Mouse (Mus musculus) monocyte, adult 2 months (primary cell): ENCODE data around the gene Kctd11.
"Not testable (repeated sequence)": the region's sequence is repeated elsewhere in the genome, so short reads cannot be mapped to it uniquely, and the experiment has no call there.

ENCODE experiments used
- DNase-seq, 2 experiments: peaks; one replicate each; pipeline ENCODE4 v3.0.0; 2022; ENCODE audit warnings: low spot score in 2 of 2, low read depth in 1 of 2

Kctd11 gene

DNA sequence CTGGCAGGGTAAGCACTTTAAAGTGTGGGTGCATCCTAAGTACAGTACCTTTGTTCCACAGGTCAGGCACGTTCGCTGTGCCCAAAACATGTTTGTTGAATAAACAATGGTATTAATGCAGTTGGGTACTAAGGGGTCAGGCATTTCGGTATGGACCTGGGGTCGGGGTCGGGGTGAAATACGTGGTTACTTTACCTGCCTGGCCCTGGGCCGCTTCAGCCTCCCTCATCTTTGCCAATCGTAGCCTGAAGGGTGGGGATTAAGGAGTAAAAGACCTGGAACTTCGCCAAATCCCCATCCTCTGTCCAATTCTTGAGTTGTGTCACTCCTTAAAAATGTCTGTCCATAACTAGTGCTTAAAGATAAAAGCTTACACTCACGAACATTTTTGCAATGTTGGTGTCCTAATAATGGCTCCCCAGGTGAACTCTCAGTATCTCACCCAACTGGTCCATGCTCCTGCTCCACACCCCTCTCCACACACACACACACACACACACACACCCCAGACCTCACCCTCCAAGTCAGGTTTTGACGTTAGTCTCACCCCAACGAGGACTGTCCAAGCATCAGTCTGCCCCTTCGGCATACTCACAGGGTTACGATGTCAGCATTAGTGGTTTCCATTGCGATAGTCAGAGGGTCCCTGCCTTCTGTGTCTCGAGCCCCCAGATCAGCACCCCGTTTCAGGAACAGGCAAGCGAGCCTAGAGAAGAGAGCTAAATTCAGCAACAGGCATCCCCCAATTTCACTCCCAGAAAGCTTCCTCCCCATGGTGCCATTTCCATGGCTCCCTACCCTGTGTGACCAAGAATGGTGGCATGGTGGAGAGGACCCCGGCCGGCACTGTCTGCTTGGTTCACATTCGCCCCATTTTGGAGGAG is 823 bp upstream of the Kctd11 start:
- no peak for DNase-seq

DNA sequence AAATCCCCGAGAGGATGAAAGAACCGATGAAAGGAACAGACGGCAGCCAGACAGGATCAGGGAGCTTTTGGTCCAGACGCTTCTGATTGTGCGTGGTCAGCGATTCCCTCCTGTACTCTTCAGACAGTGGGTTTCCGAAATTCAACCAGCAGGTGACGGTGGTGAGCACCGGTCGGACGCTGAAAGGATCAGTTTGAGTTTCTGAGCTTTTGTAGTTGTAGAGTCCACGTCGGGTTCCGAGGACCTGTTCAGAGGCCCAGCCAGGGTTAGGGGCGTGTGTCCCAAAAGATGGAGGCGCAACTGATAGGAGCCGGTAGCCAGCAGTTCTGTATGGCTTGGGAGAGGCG is 727 bp downstream of the Kctd11 start:
- peak in 1 of 2 experiments; percentile 37 for DNase-seq

- no peak for DNase-seq
These were observed 1.5 kb downstream of the Kctd11 start for GRCm38 (mm10) chr11:69879711-69880110.

DNA sequence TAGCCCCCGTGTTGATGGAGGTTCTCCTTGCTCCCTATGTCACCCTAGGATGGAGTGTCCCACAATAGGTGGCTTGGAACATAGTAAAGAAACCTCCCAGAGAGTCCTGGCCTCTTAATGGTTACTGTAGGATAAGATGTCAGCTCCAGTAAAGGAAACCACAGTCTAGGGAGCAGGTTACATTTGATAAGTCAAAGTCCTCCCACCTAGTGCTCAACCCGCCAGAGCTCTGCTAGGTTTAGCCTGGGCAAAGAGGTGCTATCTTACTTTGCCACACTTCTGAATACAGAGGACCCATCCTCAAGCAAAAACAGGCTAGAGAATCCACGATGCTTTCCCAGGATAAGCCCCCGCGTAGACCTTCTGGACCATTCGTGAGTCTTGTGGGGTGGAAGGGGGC is 2.3 kb downstream of the Kctd11 start:
- no peak for DNase-seq

DNA sequence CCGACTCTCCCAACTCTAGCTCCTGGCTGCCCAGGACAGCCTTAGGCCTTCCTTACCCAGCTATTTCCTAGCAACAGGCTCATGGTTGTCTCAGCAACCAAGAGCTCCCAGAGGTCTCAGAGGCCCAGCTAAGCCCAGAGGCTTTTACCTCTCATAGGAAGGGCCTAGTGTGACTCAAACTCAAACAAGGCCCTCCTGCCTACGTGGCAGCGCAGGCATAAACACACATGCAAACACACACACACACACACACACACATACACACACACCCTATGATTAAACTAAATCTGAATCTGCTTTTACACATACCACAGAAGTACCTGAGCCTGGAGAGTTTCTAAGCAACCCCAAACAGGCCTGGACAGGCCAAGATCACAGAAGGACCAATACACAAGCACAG is 2.8 kb downstream of the Kctd11 start:
- no peak for DNase-seq

GRCm38 (mm10) chr11:69877878-69878277 is 3.3 kb downstream of the Kctd11 start, which contains the start of gene Tmem95:
Gene Tmem95, minus strand, starts transcription at chr11:69878018.
- no peak for DNase-seq

DNA sequence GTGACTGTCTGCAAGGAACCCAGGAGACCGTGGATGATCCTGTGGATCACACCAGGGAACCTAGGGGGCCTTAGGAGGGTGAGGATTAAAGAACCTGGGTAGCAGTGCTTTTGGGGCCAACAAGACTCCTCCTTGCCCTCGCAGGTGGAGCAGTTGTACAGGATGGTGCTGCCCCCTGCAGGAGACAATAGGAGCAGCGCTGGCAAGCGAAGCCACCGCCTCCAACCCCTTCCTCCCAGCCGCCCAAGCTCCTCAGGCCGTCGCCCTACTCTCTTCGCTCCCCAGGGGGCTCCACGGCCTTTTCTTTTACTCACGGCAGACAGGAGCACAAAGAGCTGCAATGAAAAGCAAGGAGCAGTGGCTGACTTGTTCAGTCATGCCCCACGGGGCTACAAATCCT is 4.3 kb downstream of the Kctd11 start:
- DNase-seq: peak; percentile 62 to 76

DNA sequence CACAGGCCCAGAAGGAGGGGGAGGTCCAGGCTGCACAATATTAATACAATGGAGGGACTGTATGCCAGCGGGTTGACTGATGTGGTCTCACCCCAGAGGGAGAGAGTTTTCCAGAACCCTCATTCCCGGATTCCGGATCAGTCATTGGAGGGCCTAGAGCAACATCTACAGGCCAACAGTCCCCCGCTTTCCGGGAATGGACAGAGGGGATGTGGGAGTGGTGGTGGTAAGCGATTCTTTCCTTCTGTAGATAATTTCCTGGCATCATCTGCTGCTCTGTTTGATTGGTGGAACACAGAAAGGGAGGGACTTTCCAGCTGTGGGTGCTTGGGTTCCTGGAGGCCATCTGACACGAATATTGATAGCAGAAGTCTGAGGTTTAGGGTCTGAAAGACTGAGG is 5.0 kb downstream of the Kctd11 start:
- no peak for DNase-seq

DNA sequence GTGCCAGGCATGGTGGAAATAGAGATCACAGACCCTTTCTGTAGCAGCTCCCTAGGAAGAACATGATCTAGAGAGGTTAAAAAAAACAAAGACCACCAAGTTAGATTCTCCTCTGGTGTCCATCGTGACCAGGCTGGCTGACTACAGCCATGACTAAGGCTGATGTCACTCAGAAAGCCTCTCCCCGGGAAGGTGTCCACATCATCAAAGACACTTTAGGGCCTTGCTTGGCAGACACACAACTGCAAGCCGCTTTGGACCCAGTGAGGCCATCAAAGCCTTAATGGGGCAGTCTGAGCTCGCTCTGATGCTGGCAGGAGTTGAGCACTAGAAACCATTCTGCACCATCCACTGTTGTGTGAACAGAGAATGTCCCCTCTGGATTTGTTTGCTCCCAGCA is 8.8 kb downstream of the Kctd11 start:
- DNase-seq: no peak

DNA sequence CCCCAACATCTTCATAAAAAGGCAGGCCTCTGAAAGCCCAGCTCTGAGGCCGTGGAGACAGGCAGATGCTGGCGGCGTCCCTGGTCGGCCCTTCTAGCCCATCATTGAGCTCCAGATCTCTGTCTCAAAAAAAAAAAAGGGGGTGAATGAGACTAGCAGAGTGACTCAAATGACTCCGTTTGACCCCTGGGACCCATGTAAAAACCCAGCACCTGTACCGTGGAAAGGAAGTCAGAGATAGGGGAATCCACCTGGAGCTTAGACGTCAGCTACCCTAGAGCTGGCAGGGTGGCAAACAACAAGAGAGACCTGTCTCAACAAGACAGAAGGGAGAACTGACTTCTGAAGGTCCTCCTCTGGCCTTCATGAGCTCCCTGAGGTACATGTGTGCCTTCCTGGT is 9.4 kb downstream of the Kctd11 start:
- no peak for DNase-seq

- DNase-seq: no peak
These were observed 10.7 kb downstream of the Kctd11 start for GRCm38 (mm10) chr11:69870289-69871069.

- no peak for DNase-seq
These were observed 13.9 kb downstream of the Kctd11 start for GRCm38 (mm10) chr11:69867335-69867734.

GRCm38 (mm10) chr11:69865561-69865960 is 15.6 kb downstream of the Kctd11 start:
- DNase-seq: no peak

GRCm38 (mm10) chr11:69864138-69864860 is 16.9 kb downstream of the Kctd11 start:
- DNase-seq: no peak

- not testable (repeated sequence) for DNase-seq
These were observed 17.5 kb downstream of the Kctd11 start for GRCm38 (mm10) chr11:69863729-69864128.

DNA sequence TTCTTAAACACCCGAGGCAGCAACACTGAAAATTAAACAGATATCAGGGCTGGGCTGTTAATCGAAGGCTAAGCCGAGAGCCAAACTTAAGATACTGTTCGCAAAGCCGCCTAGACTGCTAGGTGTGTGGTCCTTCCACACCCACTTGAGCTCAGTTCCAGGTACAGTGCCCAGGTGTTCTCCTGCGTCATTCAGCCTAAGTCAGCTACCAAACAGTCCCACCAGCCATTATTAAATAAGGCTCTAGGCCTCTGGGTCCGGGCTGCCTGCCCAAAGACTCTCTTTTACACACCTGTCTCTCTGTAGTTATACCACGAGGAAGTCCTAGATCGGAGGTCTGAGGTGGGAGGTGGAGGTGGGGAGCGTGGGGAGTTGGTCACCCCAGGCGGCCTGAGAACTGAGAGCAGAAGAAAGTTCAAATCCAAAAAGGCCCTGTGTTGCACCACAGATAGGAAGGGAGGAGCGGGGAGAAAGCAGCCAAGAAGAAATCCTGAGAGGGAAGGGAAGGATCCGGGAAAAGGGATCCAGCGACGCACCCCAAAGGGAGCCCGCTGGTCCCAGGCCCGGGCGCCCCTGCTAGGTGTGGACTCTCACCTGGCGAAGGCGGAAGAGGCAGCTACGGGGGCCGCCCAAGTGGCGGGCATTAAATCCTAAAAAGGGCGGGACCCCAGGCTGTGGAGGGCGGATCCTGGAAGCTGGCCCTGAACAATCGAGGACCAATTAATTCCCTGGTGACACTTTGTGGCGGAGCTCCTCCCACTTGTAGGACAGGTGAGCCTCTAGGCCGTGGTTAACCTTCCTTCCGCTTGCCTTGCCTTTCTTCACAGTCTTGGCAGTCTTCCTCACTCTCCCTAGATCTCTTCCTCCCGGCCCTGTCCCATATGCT is 22.9 kb downstream of the Kctd11 start, which contains the start of gene Tnk1:
Gene Tnk1 (minus strand): TSS at position 618 of the 886 bp plus-strand sequence.
- DNase-seq: no peak

DNA sequence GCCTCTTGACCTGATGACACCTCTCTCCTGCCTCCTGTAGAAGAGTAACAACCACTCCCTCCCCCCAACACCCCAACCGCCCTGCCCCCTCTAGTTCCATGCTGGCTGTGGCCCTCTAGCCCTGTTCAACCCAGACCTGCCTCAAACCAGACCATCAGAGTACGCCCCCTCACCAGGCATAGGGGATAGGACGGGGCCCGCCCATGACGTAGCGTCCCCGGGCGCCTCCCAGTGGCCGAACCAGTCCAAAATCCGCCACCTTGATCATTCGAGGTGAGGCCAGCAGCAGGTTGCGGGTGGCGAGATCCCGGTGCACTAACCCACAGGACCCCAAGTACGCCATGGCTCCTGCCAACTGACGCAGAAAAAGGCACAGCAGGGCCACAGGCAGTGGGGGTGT is 25.9 kb downstream of the Kctd11 start:
- no peak for DNase-seq

DNA sequence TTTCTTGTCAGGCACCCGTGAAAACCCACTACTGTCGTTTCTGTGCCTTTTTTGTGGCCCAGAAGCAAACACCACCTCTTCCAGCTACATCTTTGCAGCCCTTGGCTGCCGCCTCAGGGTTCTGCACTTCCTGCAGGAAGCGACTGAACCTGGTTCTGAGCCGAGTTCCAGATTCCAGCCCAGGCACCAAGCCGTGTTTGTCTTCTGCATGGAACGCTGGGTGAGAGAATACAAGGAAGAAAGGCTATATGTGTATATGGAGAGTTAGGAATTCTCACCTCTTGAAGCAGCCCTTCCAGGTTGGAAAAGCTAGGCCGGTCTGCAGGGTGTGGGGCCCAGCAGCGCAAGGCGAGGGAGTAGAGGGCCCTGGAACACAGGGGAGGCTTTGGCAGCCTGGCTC is 26.5 kb downstream of the Kctd11 start:
- DNase-seq: no peak

DNA sequence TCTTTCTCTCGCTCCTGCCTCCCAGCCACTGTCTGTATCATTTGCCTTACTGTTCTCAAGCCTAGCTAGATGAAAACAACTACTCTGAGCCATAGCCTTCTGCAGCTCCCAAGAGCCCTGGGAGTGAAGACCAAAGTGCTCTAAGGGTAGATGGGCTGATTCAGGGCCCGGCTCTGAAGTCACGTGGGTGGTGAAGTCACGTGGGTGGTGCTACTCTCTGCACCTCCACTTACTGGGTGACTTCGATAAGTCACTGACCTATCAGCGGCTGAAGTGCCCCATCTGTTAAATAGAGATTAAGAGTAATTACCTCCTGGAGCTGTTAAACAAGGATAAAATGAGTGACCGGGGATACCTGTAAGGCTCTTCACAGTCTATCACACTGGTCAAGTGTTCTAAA is 27.2 kb downstream of the Kctd11 start:
- DNase-seq: no peak

GRCm38 (mm10) chr11:69850754-69851153 is 30.5 kb downstream of the Kctd11 start:
- no peak for DNase-seq

DNA sequence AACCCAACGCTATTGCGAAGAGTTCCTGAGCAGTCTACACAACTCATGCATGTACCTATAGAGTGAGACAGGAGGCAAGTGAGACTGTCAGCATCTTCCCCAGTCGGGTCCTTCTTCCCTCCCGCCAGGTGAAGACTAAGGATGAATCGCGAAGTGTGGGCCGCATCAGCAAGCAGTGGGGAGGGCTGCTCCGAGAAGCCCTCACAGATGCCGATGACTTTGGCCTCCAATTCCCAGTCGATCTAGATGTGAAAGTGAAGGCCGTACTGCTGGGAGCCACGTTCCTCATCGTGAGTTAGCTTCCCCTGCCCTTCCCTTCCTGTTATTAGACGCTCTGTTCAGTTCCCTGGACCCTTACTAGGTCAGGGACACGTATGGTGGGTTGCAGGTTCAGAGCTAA is 31.3 kb downstream of the Kctd11 start:
- DNase-seq: no peak
